Mouse (Mus musculus): ENCODE results near the gene Duox1.
"Not testable (repeated sequence)": the region's sequence is repeated elsewhere in the genome, so short reads cannot be mapped to it uniquely, and the experiment has no call there.

The Duox1 gene

GRCm38 (mm10) chr2:122375391-122375991 is 60.0 kb downstream of the Duox1 start:
- peak; percentile 98 for DNase-seq (ENCODE audit: low read depth)

DNA sequence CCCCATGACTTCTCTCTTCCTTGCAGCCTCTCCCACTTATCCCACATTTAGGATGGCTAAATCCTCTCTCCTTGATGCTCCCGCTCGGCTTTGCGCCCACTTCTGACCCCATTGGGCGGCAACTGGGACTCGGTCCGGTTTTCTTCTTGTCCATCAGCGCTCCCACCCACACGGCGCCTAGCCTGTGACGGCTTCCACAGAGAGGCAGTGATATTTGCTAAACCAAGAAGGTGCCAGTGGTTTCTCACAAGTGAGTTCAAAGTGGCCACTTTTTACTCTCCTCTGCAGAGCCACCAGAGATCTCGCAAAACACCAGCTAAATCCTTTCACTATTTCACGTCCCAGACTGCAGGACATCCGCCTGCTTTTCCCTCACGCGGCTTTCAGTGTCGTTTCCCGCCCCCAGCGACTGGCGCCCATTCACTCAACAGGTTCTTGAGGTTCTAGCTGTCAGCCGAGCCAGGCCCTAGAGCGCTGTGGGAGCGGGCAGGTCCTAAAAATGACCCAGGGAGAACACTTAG is 60.6 kb downstream of the Duox1 start:
- DNase-seq (ENCODE audit: low read depth) = peak; percentile 57

DNA sequence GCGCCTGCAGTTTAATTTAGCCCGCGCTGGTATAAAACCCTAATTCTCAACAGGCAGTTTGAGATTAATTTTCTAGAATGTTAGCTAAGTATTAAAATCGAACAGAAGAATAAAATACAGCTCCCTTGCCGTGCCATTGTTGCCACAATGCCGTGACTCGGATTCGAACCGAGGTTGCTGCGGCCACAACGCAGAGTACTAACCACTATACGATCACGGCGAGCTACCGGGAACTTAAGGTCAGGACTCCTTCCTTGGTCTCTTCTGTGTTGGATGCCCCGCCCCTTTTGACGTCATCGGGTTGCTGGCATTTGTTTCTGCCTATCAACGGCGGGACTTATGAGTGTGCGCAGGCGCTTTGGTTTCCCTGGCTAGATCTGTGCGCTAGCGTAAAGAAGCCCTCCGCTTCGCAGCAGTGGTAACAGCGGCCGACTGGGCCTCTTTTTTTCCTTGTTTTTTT is 61.8 kb downstream of the Duox1 start:
- peak; percentile 89 for DNase-seq (ENCODE audit: low read depth)

GRCm38 (mm10) chr2:122377751-122378246 is 62.3 kb downstream of the Duox1 start:
- DNase-seq (ENCODE audit: low read depth) = no peak

DNA sequence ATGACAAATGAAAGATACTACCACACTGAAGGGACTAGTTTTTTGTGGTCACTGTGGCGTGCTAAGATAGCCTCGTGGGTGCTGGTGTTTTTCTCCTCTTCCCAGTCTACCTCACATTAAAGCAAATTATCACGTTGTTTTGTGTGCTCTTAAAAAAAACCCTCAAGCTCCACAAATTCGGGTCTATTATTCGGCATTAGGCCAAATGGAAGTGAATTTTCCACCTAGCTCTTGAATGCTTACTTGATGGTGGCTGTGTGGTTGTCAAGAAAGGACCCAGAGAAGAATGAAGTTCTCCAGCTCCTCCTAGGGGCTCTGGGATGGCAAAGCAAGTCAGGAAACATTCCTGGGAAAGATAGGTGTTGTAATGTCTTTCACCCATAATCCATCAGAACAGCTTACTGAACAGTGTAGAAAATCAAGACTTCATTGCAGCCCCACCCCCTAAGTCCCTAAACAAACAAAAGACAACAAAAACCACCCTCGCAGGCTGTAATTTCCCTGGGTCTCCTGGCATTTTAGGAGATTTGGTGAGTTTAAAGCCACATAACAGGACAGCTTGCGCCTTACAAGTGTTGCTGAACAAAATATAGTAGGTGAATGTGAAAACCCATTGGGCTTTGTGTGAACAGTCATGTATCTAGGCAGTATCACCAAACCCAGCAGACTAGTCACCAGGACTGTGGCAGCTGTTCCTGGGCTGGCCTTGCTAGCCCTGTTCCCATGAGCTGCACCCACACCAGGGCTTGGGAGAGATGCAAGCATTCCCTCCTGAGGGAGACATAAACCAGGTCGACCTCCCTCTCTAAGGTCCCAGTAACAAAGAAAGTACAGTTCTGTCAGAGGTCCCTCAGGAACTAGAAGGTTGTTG is 63.2 kb downstream of the Duox1 start:
- DNase-seq (ENCODE audit: low read depth) = no peak

GRCm38 (mm10) chr2:122379292-122379650 is 63.8 kb downstream of the Duox1 start:
- DNase-seq (ENCODE audit: low read depth) = no peak

- no peak for DNase-seq (ENCODE audit: low read depth)
Observed at GRCm38 (mm10) chr2:122380768-122381311, 65.4 kb downstream of the Duox1 start.

DNA sequence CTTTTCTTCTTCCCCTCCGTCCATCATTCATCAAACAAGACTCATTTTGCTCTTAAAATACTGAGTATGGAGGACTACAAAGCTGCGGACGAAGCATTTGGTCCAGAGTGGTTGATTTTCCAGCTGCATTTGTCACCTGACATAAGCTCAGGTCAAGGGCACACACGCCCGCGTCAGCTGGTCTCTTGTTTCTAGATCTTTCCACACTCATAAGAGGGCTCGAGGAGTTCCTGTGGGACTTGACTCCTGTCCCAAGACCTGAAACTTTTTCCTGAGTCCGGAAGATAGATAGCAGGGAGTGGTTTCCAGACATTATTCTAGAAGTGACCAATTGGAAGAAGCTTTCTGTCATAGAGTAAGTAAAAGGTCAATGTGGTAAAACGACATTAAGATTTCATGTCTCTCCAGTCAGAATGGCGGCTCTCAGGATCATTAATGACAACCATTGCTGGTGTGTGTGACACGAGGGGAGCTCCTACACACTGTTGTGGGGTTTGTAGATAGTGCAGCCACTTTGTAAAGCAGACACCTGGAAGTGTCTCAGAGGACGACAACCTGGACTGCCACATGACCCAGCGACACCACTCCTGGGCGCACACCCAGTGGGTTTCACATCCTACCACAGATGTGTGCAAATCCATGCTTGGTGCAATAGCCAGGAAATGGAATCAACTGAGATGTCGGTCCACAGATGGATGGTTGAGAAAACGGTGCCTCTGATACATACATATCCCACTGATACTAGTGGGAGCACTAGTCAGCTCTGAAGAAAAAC is 66.0 kb downstream of the Duox1 start:
- DNase-seq (ENCODE audit: low read depth) = no peak

DNA sequence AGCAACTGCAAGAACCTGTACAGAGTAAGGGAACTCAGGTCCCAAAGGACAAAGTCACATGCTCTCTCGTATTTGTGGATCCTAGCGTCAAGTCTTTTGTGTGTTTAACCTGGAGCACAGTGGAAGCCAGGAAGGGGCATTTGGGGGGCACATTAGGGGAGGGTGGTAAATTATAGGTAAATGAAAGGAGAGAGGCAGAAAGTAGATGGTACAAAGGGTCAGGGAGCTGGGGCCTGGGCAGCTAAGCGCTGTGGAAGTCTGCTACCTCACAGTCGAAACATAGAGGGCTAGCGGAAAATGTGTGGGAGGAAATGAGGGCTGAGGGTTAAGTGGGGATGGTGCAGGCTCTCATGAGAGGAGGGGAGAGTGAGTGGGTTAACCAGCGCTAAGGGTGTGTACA is 66.6 kb downstream of the Duox1 start:
- DNase-seq (ENCODE audit: low read depth) = no peak

GRCm38 (mm10) chr2:122385095-122385494 is 69.6 kb downstream of the Duox1 start:
- DNase-seq (ENCODE audit: low read depth) = no peak

DNA sequence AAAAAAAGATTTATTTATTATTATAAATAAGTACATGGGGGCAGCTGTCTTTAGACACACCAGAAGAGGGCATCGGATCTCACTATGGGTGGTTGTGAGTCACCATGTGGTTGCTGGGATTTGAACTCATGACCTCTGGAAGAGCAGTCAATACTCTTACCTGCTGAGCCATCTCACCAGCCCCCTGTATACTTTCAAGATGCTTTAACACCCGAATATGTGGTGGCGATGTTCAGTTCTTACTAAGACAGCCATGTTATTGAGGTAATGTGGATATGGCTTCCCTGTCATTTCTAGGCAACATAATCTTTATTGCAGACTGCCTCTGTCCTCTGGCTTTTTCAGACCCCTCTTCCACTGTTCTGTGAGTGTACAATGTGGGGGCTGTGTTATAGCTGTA is 71.7 kb downstream of the Duox1 start:
- not testable (repeated sequence) for DNase-seq (ENCODE audit: low read depth)

DNA sequence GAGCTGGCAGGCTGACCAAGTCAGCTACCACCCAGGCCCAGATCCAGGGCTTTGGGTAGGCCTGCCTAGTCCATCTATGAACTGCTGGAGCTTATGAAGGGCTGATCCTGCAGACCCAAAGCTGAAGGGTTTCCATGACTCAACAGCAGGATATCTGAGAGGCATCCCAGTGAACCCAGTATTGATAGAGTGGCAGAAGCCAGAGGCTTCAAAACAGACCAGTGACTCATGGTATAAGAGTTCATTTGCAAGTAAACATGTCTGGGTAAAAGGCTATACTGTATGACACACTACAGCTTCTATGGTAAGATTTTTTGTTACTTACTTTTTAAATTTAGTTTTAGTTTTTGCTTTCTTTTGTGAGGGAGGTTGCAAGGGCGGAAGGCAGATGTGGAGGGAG is 80.7 kb downstream of the Duox1 start:
- DNase-seq (ENCODE audit: low read depth) = no peak

Measured in c-Kit-positive CD71-positive TER-119-negative erythroid progenitor cells, embryonic 14.5 days (primary cell).